Mouse (Mus musculus): ENCODE results near the gene Pwp2. TPM values are rescaled to one million over a fixed set of nuclear protein-coding genes. Genes with fewer than 3 reads are reported as not detected.

Gene Pwp2
- total and polyA plus RNA-seq, 3 experiments, result 49.6 to 91.5 (median 62.4) TPM

- Histone ChIP-seq H3K27ac (ENCODE audit: control insufficient read depth, low read depth, low read length) (no peak overlapping the region), H3K79me2 (ENCODE audit: control insufficient read depth, insufficient read depth, low read length, poor library complexity) (no peaks in the 10 kb centered on the region), H3K36me3 (ENCODE audit: control insufficient read depth in 1 of 2, insufficient read depth in 2 of 2, low read length in 2 of 2) (no peaks in the 10 kb centered on the region), H3K4me3 (ENCODE audit: control insufficient read depth in 1 of 2, insufficient read depth in 1 of 2, low read depth in 2 of 2, low read length in 2 of 2) (no peak overlapping the region), H3K9ac (ENCODE audit: control insufficient read depth, low read depth, low read length, poor library complexity, severe bottlenecking) (no peak overlapping the region), H3K27me3 (ENCODE audit: control insufficient read depth in 1 of 2, insufficient read depth in 2 of 2, low read length in 2 of 2) (peaks cover 8 to 11% of the 10 kb centered on the region in 2 experiments; a peak in 3 of 4 replicates), H3K9me3 (replicated peaks; ENCODE audit: insufficient read depth, low read length) (no peaks in the 10 kb centered on the region), H3K4me1 (ENCODE audit: control insufficient read depth in 1 of 2, insufficient read depth in 2 of 2, low read length in 2 of 2) (peaks cover 0 to 9% of the 10 kb centered on the region in 2 experiments; a peak in 2 of 4 replicates)
- no peak for DNase-seq (ENCODE audit: low read depth, low spot score)
- TF ChIP-seq POLR2A (IDR thresholded peaks at IDR 0.05; ENCODE audit: control insufficient read depth in 1 of 2, insufficient read depth in 1 of 2, low read depth in 1 of 2, low read length in 2 of 2, poor library complexity in 1 of 2) (no peak), SIN3A (IDR thresholded peaks at IDR 0.05; ENCODE audit: low read length) (no peak), ZC3H11A (IDR thresholded peaks at IDR 0.05; ENCODE audit: low read depth, low read length) (no peak), POLR2AphosphoS5 (IDR thresholded peaks at IDR 0.05; ENCODE audit: borderline replicate concordance, low read depth, low read length) (no peak)
Observed at GRCm38 (mm10) chr10:78143727-78144505, 41.0 kb downstream of the Pwp2 start.

- TF ChIP-seq MAX (IDR thresholded peaks at IDR 0.05; ENCODE audit: low read length) (no peak), MYB (IDR thresholded peaks at IDR 0.05; ENCODE audit: low read depth, low read length) (no peak), SIN3A (IDR thresholded peaks at IDR 0.05; ENCODE audit: low read length) (no peak), GABPA (IDR thresholded peaks at IDR 0.05; ENCODE audit: low read depth, low read length) (no peak)
- Histone ChIP-seq H3K27me3 (ENCODE audit: control insufficient read depth in 1 of 2, insufficient read depth in 2 of 2, low read length in 2 of 2) (peaks cover 8 to 14% of the 10 kb centered on the region in 2 experiments; a peak in 3 of 4 replicates), H3K27ac (ENCODE audit: control insufficient read depth, low read depth, low read length) (no peak overlapping the region), H3K79me2 (ENCODE audit: control insufficient read depth, insufficient read depth, low read length, poor library complexity) (no peaks in the 10 kb centered on the region), H3K9ac (ENCODE audit: control insufficient read depth, low read depth, low read length, poor library complexity, severe bottlenecking) (no peak overlapping the region), H3K36me3 (ENCODE audit: control insufficient read depth in 1 of 2, insufficient read depth in 2 of 2, low read length in 2 of 2) (no peaks in the 10 kb centered on the region), H3K4me1 (ENCODE audit: control insufficient read depth in 1 of 2, insufficient read depth in 2 of 2, low read length in 2 of 2) (no peaks in the 10 kb centered on the region), H3K9me3 (replicated peaks; ENCODE audit: insufficient read depth, low read length) (no peaks in the 10 kb centered on the region), H3K4me3 (ENCODE audit: control insufficient read depth in 1 of 2, insufficient read depth in 1 of 2, low read depth in 2 of 2, low read length in 2 of 2) (no peak overlapping the region)
- no peak for DNase-seq (ENCODE audit: low read depth, low spot score)
Observed at GRCm38 (mm10) chr10:78140843-78141242, 44.1 kb downstream of the Pwp2 start.

- no peak for DNase-seq (ENCODE audit: low read depth, low spot score)
- Histone ChIP-seq H3K79me2 (ENCODE audit: control insufficient read depth, insufficient read depth, low read length, poor library complexity) (no peaks in the 10 kb centered on the region), H3K4me3 (ENCODE audit: control insufficient read depth in 1 of 2, insufficient read depth in 1 of 2, low read depth in 2 of 2, low read length in 2 of 2) (no peak overlapping the region), H3K9me3 (replicated peaks; ENCODE audit: insufficient read depth, low read length) (no peaks in the 10 kb centered on the region), H3K36me3 (ENCODE audit: control insufficient read depth in 1 of 2, insufficient read depth in 2 of 2, low read length in 2 of 2) (no peaks in the 10 kb centered on the region), H3K27me3 (ENCODE audit: control insufficient read depth in 1 of 2, insufficient read depth in 2 of 2, low read length in 2 of 2) (peaks cover 8 to 13% of the 10 kb centered on the region in 2 experiments; a peak in 3 of 4 replicates), H3K9ac (ENCODE audit: control insufficient read depth, low read depth, low read length, poor library complexity, severe bottlenecking) (no peak overlapping the region), H3K27ac (ENCODE audit: control insufficient read depth, low read depth, low read length) (no peak overlapping the region), H3K4me1 (ENCODE audit: control insufficient read depth in 1 of 2, insufficient read depth in 2 of 2, low read length in 2 of 2) (no peaks in the 10 kb centered on the region)
- no peak for TF ChIP-seq UBTF (IDR thresholded peaks at IDR 0.05; ENCODE audit: borderline replicate concordance, insufficient read depth, low read depth, low read length)
Observed at GRCm38 (mm10) chr10:78140251-78140600, 44.7 kb downstream of the Pwp2 start.

All from MEL (cell line).